Mouse (Mus musculus) heart, adult 11 months (tissue): ENCODE data around the gene Gm20388.
"Not testable (repeated sequence)": the region's sequence is repeated elsewhere in the genome, so short reads cannot be mapped to it uniquely, and the experiment has no call there.

ENCODE experiments used
- DNase-seq: peaks from one replicate; pipeline ENCODE4 v3.0.0; 2022

Gene Gm20388

GRCm38 (mm10) chr8:123894502-123895097 lies 3984.0 kb downstream of the Gm20388 start, which contains the start of gene Acta1:
Gene Acta1 (minus strand): TSS chr8:123894751.
- DNase-seq: peak; percentile 88

- DNase-seq: no peak
Measured at GRCm38 (mm10) chr8:123895230-123895629, 3984.6 kb downstream of the Gm20388 start.

GRCm38 (mm10) chr8:123895680-123896365 lies 3985.2 kb downstream of the Gm20388 start:
- no peak for DNase-seq

GRCm38 (mm10) chr8:123896366-123896761 lies 3985.7 kb downstream of the Gm20388 start:
- no peak for DNase-seq

- no peak for DNase-seq
Measured at GRCm38 (mm10) chr8:123896774-123897173, 3986.1 kb downstream of the Gm20388 start.

GRCm38 (mm10) chr8:123898576-123898975 lies 3987.9 kb downstream of the Gm20388 start:
- no peak for DNase-seq

- no peak for DNase-seq
Measured at GRCm38 (mm10) chr8:123899366-123899765, 3988.7 kb downstream of the Gm20388 start.

GRCm38 (mm10) chr8:123902653-123903052 lies 3992.0 kb downstream of the Gm20388 start:
- DNase-seq: no peak

GRCm38 (mm10) chr8:123907604-123908003 lies 3997.0 kb downstream of the Gm20388 start:
- no peak for DNase-seq

GRCm38 (mm10) chr8:123912265-123912664 lies 4001.6 kb downstream of the Gm20388 start:
- no peak for DNase-seq

GRCm38 (mm10) chr8:123914635-123915034 lies 4004.0 kb downstream of the Gm20388 start:
- DNase-seq: no peak

- DNase-seq: peak; percentile 96
Measured at GRCm38 (mm10) chr8:123924719-123925118, 4014.1 kb downstream of the Gm20388 start.

- no peak for DNase-seq
Measured at GRCm38 (mm10) chr8:123925671-123926070, 4015.0 kb downstream of the Gm20388 start.

- no peak for DNase-seq
Measured at GRCm38 (mm10) chr8:123929026-123929425, 4018.4 kb downstream of the Gm20388 start.

- DNase-seq: peak; percentile 100
Measured at GRCm38 (mm10) chr8:123948942-123949685, 4038.5 kb downstream of the Gm20388 start, which contains the start of gene Nup133. Gene Nup133 (minus strand): TSS chr8:123949265.

- DNase-seq: no peak
Measured at GRCm38 (mm10) chr8:123949686-123949986, 4039.0 kb downstream of the Gm20388 start.

GRCm38 (mm10) chr8:123950077-123950802 lies 4039.6 kb downstream of the Gm20388 start:
- no peak for DNase-seq

- no peak for DNase-seq
Measured at GRCm38 (mm10) chr8:123953686-123954085, 4043.0 kb downstream of the Gm20388 start.

- DNase-seq: no peak
Measured at GRCm38 (mm10) chr8:123954246-123954645, 4043.6 kb downstream of the Gm20388 start.

GRCm38 (mm10) chr8:123958130-123958529 lies 4047.5 kb downstream of the Gm20388 start:
- DNase-seq: peak; percentile 95

- DNase-seq: peak; percentile 72
Measured at GRCm38 (mm10) chr8:123959473-123959872, 4048.8 kb downstream of the Gm20388 start.

GRCm38 (mm10) chr8:123960056-123960455 lies 4049.4 kb downstream of the Gm20388 start:
- DNase-seq: peak; percentile 87

GRCm38 (mm10) chr8:123960556-123960955 lies 4049.9 kb downstream of the Gm20388 start:
- DNase-seq: not testable (repeated sequence)
